Mouse (Mus musculus) erythroblast, adult 5-6 weeks (primary cell): ENCODE results near the gene Hc. TPM values are rescaled to one million over a fixed set of nuclear protein-coding genes. Genes with fewer than 3 reads are reported as not detected.

ENCODE experiments used
- ATAC-seq: replicated peaks from 2 replicates; pipeline ENCODE4 v1.8.0; 2016; ENCODE audit warnings: moderate number of reproducible peaks, mild to moderate bottlenecking, moderate TSS enrichment, inconsistent platforms; ENCODE audit not compliant: poor library complexity, low FRiP score, severe bottlenecking
- total RNA-seq, 2 experiments: library from RNA; stranded (forward) in 1 of 2; stranded (reverse) in 1 of 2; fragments of 150-400 nt in 1 of 2; fragments of 200-764, 138-1000 nt in 1 of 2; gene quantifications; 2 replicates each; pipeline versions ENCODE4 v1.2.3 to v1.2.4; 2015 to 2017; ENCODE audit warnings: low replicate concordance in 2 of 2

The Hc gene
- total RNA-seq, 2 experiments from 2014 or later, result not detected

- ATAC-seq, result no peak
Measured at GRCm38 (mm10) chr2:34961481-34962036, 99.7 kb downstream of the Hc start, which contains the start of gene Traf1. TSS of gene Traf1 (minus strand) at chr2:34961772.

GRCm38 (mm10) chr2:34960966-34961365 is 100.3 kb downstream of the Hc start:
- no peak for ATAC-seq

GRCm38 (mm10) chr2:34960466-34960865 is 100.8 kb downstream of the Hc start:
- ATAC-seq, result no peak

- no peak for ATAC-seq
Measured at GRCm38 (mm10) chr2:34958582-34958981, 102.7 kb downstream of the Hc start.

- ATAC-seq, result no peak
Measured at GRCm38 (mm10) chr2:34958036-34958435, 103.2 kb downstream of the Hc start.

GRCm38 (mm10) chr2:34957405-34957804 is 103.8 kb downstream of the Hc start:
- no peak for ATAC-seq

- no peak for ATAC-seq
Measured at GRCm38 (mm10) chr2:34956941-34957340, 104.3 kb downstream of the Hc start.

- ATAC-seq, result no peak
Measured at GRCm38 (mm10) chr2:34954344-34954743, 106.9 kb downstream of the Hc start.

GRCm38 (mm10) chr2:34953547-34954116 is 107.6 kb downstream of the Hc start:
- ATAC-seq, result no peak

- no peak for ATAC-seq
Measured at GRCm38 (mm10) chr2:34953018-34953417, 108.2 kb downstream of the Hc start.

GRCm38 (mm10) chr2:34951469-34951868 is 109.8 kb downstream of the Hc start:
- ATAC-seq, result no peak

- no peak for ATAC-seq
Measured at GRCm38 (mm10) chr2:34948622-34949021, 112.6 kb downstream of the Hc start.

- ATAC-seq, result no peak
Measured at GRCm38 (mm10) chr2:34946046-34946445, 115.2 kb downstream of the Hc start.

- no peak for ATAC-seq
Measured at GRCm38 (mm10) chr2:34945580-34945979, 115.7 kb downstream of the Hc start.

- ATAC-seq, result no peak
Measured at GRCm38 (mm10) chr2:34944761-34945160, 116.5 kb downstream of the Hc start.

GRCm38 (mm10) chr2:34943556-34944120 is 117.6 kb downstream of the Hc start:
- no peak for ATAC-seq

- no peak for ATAC-seq
Measured at GRCm38 (mm10) chr2:34941061-34941675, 120.1 kb downstream of the Hc start.

- ATAC-seq, result no peak
Measured at GRCm38 (mm10) chr2:34940246-34940645, 121.0 kb downstream of the Hc start.

GRCm38 (mm10) chr2:34938269-34939208 is 122.7 kb downstream of the Hc start:
- no peak for ATAC-seq

- no peak for ATAC-seq
Measured at GRCm38 (mm10) chr2:34937460-34937859, 123.8 kb downstream of the Hc start.
